13 mouse cellular contexts compared by ENCODE assay signal in genomic region chr13:109232531-109232930, GRCm38 (mm10).
"Had no signal": no experiment of that assay in that cellular context is flagged by ENCODE, and none has a peak within 500 bp of the region (broad histone marks: within the 10 kb centered on the region; RNA-seq: fewer than 3 reads in every experiment).

No protein-coding gene starts in this region.

- H3K4me3 ChIP-seq: kidney, embryonic 15.5 days; limb, embryonic 10.5 days; liver, embryonic 15.5 days; midbrain, embryonic 12.5 days; neural tube, embryonic 13.5 days had no signal

- H3K9ac ChIP-seq: kidney, embryonic 15.5 days; liver, embryonic 15.5 days; midbrain, embryonic 12.5 days; neural tube, embryonic 13.5 days had no signal

- H3K27ac ChIP-seq: limb, embryonic 10.5 days; midbrain, embryonic 12.5 days; neural tube, embryonic 13.5 days had no signal

- H3K9me3 ChIP-seq: kidney, embryonic 15.5 days; limb, embryonic 10.5 days; liver, embryonic 15.5 days; midbrain, embryonic 12.5 days; neural tube, embryonic 13.5 days had no signal

- H3K36me3 ChIP-seq: kidney, embryonic 15.5 days; limb, embryonic 10.5 days; liver, embryonic 15.5 days; midbrain, embryonic 12.5 days; neural tube, embryonic 13.5 days had no signal

- DNase-seq: kidney, adult 2 months; kidney, postnatal 14 days; retina, postnatal 1 day; right cerebral cortex, postnatal 4 days; spleen, adult 18-20 months; thymus, adult 2 months; thymus, postnatal 4 days had no signal

- H3K27me3 ChIP-seq: kidney, embryonic 15.5 days; liver, embryonic 15.5 days; midbrain, embryonic 12.5 days; neural tube, embryonic 13.5 days had no signal

- H3K4me2 ChIP-seq: kidney, embryonic 15.5 days; midbrain, embryonic 12.5 days; neural tube, embryonic 13.5 days had no signal

- ATAC-seq: midbrain, embryonic 16.5 days had no signal
